Mouse (Mus musculus): ENCODE measurements around the gene 6430571L13Rik. TPM values are rescaled to one million over a fixed set of nuclear protein-coding genes. Genes with fewer than 3 reads are reported as not detected.

The 6430571L13Rik gene
- total and polyA plus RNA-seq, 3 experiments = 0.09 to 0.72 (median 0.11) TPM

DNA sequence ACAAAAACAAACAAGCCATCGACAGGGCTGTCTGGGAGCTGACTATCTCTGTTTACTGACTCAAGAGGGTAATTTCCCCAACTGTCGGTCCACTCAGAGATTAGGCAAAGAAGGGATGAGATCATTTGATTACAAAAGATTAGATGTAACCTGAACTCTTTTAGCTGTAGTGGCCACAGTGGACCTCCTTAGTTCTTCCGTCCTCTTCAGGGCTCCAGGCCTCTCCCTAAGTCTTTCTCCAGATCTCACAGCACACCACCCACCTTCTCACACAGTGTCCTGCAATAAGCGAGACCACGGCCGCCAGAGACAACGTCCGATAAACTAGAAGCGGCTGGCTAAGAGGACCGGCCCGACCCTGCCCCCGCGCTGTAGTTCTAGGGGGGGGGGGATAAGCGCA, 44.4 kb upstream of the 6430571L13Rik start:
- Histone ChIP-seq H3K27me3 (replicated peaks) (peaks cover 8% of the 10 kb centered on the region), H3K79me2 (replicated peaks; ENCODE audit: control insufficient read depth, extremely low read depth, insufficient read depth, poor library complexity, severe bottlenecking) (peaks cover 5% of the 10 kb centered on the region), H3K4me1 (ENCODE audit: control insufficient read depth in 1 of 2, insufficient read depth in 2 of 2) (peaks cover 22 to 24% of the 10 kb centered on the region in 2 experiments), H3K4me3 (replicated peaks in 1 of 3; ENCODE audit: low read depth in 2 of 3, low read length in 2 of 3, poor library complexity in 1 of 3) (peak overlapping the region; percentile 63 to 93 (median 73)), H3K9ac (ENCODE audit: insufficient read depth, low read depth) (peak overlapping the region; percentile 94; the same call in 1 of the 2 replicates), H3K4me2 (ENCODE audit: insufficient read depth, low read depth, poor library complexity, severe bottlenecking) (peak overlapping the region; percentile 35), H3K36me3 (replicated peaks in 1 of 2; ENCODE audit: control insufficient read depth in 1 of 2, insufficient read depth in 1 of 2, low read length in 1 of 2) (peaks cover 8 to 13% of the 10 kb centered on the region in 2 experiments), H3K27ac (ENCODE audit: insufficient read depth, low read depth) (no peak overlapping the region; the same call in 1 of the 2 replicates), H3K9me3 (replicated peaks; ENCODE audit: low read length) (no peaks in the 10 kb centered on the region)
- TF ChIP-seq IRF4 (IDR thresholded peaks at IDR 0.05; ENCODE audit: low read depth, low read length) (0 out of 2 replicates have a peak, but pooled peaks have one; percentile 25), NRF1 (IDR thresholded peaks at IDR 0.05; ENCODE audit: low read depth, low read length) (no peak), CTCF (conservative IDR thresholded peaks at IDR 0.05 in 1 of 2, IDR thresholded peaks at IDR 0.05 in 1 of 2; ENCODE audit: low read depth in 2 of 2, low read length in 2 of 2) (no peak), TCF12 (IDR thresholded peaks at IDR 0.05; ENCODE audit: low read depth, low read length) (peak; percentile 52), TBP (conservative IDR thresholded peaks at IDR 0.05; ENCODE audit: low read depth, low read length) (no peak), SMC3 (IDR thresholded peaks at IDR 0.05; ENCODE audit: low read depth, low read length) (peak; percentile 2; the same call in 1 of the 2 replicates), ZC3H11A (IDR thresholded peaks at IDR 0.05; ENCODE audit: low read depth, low read length) (no peak), JUND (conservative IDR thresholded peaks at IDR 0.05; ENCODE audit: low read depth, low read length) (no peak; the same call in 1 of the 2 replicates), JUN (IDR thresholded peaks at IDR 0.05; ENCODE audit: insufficient read depth, low read depth, low read length) (no peak), HCFC1 (IDR thresholded peaks at IDR 0.05; ENCODE audit: low read depth, low read length) (no peak)
- in situ Hi-C loops (cut with MboI; ENCODE audit: low pct_ligation_motif_present, low pct_unique_long_range_greater_than_20kb, low sequenced_read_pairs) = loop anchor here (5.0 to 25.0 kb wide), 3 partner anchors 41 to 634 kb away; partner anchors contain the start of genes Grm2 and Hemk1
- no peak for DNase-seq (ENCODE audit: extremely low read depth)
- dilution Hi-C loops (cut with MboI; ENCODE audit: extremely low pct_ligation_motif_present, extremely low pct_unique_long_range_greater_than_20kb, low sequenced_read_pairs) = no loop called here

DNA sequence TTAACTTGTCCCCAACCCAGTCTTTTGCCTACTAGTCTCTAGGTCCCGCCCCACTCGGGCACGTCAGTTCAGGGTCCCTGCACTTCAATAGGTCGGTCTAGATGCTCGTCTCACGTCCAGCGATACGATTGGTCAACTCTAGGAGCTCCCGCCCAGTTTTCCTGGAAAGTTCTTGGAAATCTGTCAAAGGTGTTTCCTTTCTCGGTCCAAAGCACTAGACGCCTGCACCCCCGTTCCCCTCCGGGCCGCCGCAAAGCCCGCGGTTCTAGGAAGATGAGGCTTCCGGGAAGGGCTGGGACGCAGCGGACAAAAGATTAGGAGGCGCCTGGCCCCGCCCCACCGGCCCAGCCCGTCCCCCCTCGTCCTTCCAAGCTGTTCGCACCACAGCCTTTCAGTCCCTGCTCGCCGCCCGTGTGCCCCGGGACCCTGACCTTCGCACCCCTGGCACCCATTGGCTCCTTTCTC, 43.9 kb upstream of the 6430571L13Rik start:
- dilution Hi-C loops (cut with MboI; ENCODE audit: extremely low pct_ligation_motif_present, extremely low pct_unique_long_range_greater_than_20kb, low sequenced_read_pairs) = no loop called here
- Histone ChIP-seq H3K27me3 (replicated peaks) (peaks cover 8% of the 10 kb centered on the region), H3K27ac (ENCODE audit: insufficient read depth, low read depth) (peak overlapping the region; percentile 7; the same call in 1 of the 2 replicates)

More for the DNA sequence above, 43.9 kb upstream of the 6430571L13Rik start:
- H3K9me3 ChIP-seq (replicated peaks; ENCODE audit: low read length) = no peaks in the 10 kb centered on the region
- in situ Hi-C loops (cut with MboI; ENCODE audit: low pct_ligation_motif_present, low pct_unique_long_range_greater_than_20kb, low sequenced_read_pairs) = loop anchor here (5.0 to 25.0 kb wide), 3 partner anchors 41 to 634 kb away; partner anchors contain the start of genes Grm2 and Hemk1
- H3K4me1 ChIP-seq (ENCODE audit: control insufficient read depth in 1 of 2, insufficient read depth in 2 of 2) = peaks cover 22 to 24% of the 10 kb centered on the region in 2 experiments
- peak overlapping the region; percentile 94 for H3K4me2 ChIP-seq (ENCODE audit: insufficient read depth, low read depth, poor library complexity, severe bottlenecking)
- peaks cover 11 to 18% of the 10 kb centered on the region in 2 experiments for H3K36me3 ChIP-seq (replicated peaks in 1 of 2; ENCODE audit: control insufficient read depth in 1 of 2, insufficient read depth in 1 of 2, low read length in 1 of 2)
- peak; percentile 78 for DNase-seq (ENCODE audit: extremely low read depth)
- H3K9ac ChIP-seq (ENCODE audit: insufficient read depth, low read depth) = peak overlapping the region; percentile 94
- H3K4me3 ChIP-seq (replicated peaks in 1 of 3; ENCODE audit: low read depth in 2 of 3, low read length in 2 of 3, poor library complexity in 1 of 3) = peak overlapping the region; percentile 63 to 93 (median 73)
- TF ChIP-seq MAZ (IDR thresholded peaks at IDR 0.05; ENCODE audit: low read depth, low read length) = 0 out of 2 replicates have a peak, but pooled peaks have one; percentile 22
- peak; percentile 20; the same call in 1 of the 2 replicates for TF ChIP-seq TBP (conservative IDR thresholded peaks at IDR 0.05; ENCODE audit: low read depth, low read length)
- 0 out of 2 replicates have a peak, but pooled peaks have one; percentile 46 for TF ChIP-seq RCOR1 (conservative IDR thresholded peaks at IDR 0.05; ENCODE audit: low read depth, low read length)
- 0 out of 2 replicates have a peak, but pooled peaks have one; percentile 23 for TF ChIP-seq MXI1 (IDR thresholded peaks at IDR 0.05; ENCODE audit: low read depth, low read length)
- TF ChIP-seq JUN (IDR thresholded peaks at IDR 0.05; ENCODE audit: insufficient read depth, low read depth, low read length) = no peak
- peak; percentile 86 for TF ChIP-seq CHD2 (IDR thresholded peaks at IDR 0.05; ENCODE audit: low read length)
- peaks cover 5% of the 10 kb centered on the region for H3K79me2 ChIP-seq (replicated peaks; ENCODE audit: control insufficient read depth, extremely low read depth, insufficient read depth, poor library complexity, severe bottlenecking)

All from CH12.LX (cell line).